Mouse (Mus musculus): ENCODE results near the gene Gm2a. TPM values are rescaled to one million over a fixed set of nuclear protein-coding genes. Genes with fewer than 3 reads are reported as not detected.

Gene Gm2a
- polyA plus RNA-seq, 2 experiments = 5.5 to 14.9 TPM

GRCm38 (mm10) chr11:55126663-55127062, 28.7 kb downstream of the Gm2a start:
- no peaks in the 10 kb centered on the region for H3K9me3 ChIP-seq (ENCODE audit: control insufficient read depth, low read length)
- no peak overlapping the region for H3K9ac ChIP-seq (replicated peaks)
- H3K27me3 ChIP-seq (ENCODE audit: control insufficient read depth, insufficient read depth, low read length) = no peaks in the 10 kb centered on the region
- no peaks in the 10 kb centered on the region for H3K36me3 ChIP-seq (replicated peaks; ENCODE audit: control insufficient read depth, insufficient read depth, low read depth)
- H3K4me3 ChIP-seq (ENCODE audit: insufficient read depth in 1 of 2, low read depth in 2 of 2, low read length in 2 of 2) = no peak overlapping the region
- peak in 1 of 3 experiments; percentile 9 for DNase-seq (ENCODE audit: low read depth in 3 of 3, low spot score in 3 of 3)
- H3K4me1 ChIP-seq (replicated peaks; ENCODE audit: control insufficient read depth in 2 of 2, insufficient read depth in 2 of 2, low read length in 1 of 2) = peaks cover 7 to 21% of the 10 kb centered on the region in 2 experiments; a peak in 3 of 4 replicates
- no peak overlapping the region for H3K4me2 ChIP-seq (ENCODE audit: low read depth)
- 24% methylated on average over 3 of the region's 3 CpGs for WGBS (ENCODE audit: insufficient replicate concordance)
- no peak overlapping the region for H3K27ac ChIP-seq
- no peak for TF ChIP-seq CTCF (IDR thresholded peaks at IDR 0.05; ENCODE audit: low read depth)
- peak; percentile 39; the same call in 1 of the 2 replicates for TF ChIP-seq EP300 (IDR thresholded peaks at IDR 0.05; ENCODE audit: low read depth)
- peak; percentile 73 for ATAC-seq (ENCODE audit: insufficient read depth)

GRCm38 (mm10) chr11:55127937-55128336, 30.0 kb downstream of the Gm2a start:
- no peak for ATAC-seq (ENCODE audit: insufficient read depth)
- no peak for TF ChIP-seq EP300 (IDR thresholded peaks at IDR 0.05; ENCODE audit: low read depth)
- TF ChIP-seq CTCF (IDR thresholded peaks at IDR 0.05; ENCODE audit: low read depth) = no peak
- Histone ChIP-seq H3K9me3 (ENCODE audit: control insufficient read depth, low read length) (no peaks in the 10 kb centered on the region), H3K4me2 (ENCODE audit: low read depth) (no peak overlapping the region), H3K9ac (replicated peaks) (no peak overlapping the region), H3K27me3 (ENCODE audit: control insufficient read depth, insufficient read depth, low read length) (no peaks in the 10 kb centered on the region), H3K4me1 (replicated peaks; ENCODE audit: control insufficient read depth in 2 of 2, insufficient read depth in 2 of 2, low read length in 1 of 2) (peaks cover 7 to 21% of the 10 kb centered on the region in 2 experiments; a peak in 3 of 4 replicates), H3K36me3 (replicated peaks; ENCODE audit: control insufficient read depth, insufficient read depth, low read depth) (no peaks in the 10 kb centered on the region), H3K4me3 (ENCODE audit: insufficient read depth in 1 of 2, low read depth in 2 of 2, low read length in 2 of 2) (no peak overlapping the region), H3K27ac (no peak overlapping the region)
- no peak for DNase-seq (ENCODE audit: low read depth in 3 of 3, low spot score in 3 of 3)
- 54% methylated on average over 6 of the region's 6 CpGs for WGBS (ENCODE audit: insufficient replicate concordance)

GRCm38 (mm10) chr11:55128411-55128810, 30.5 kb downstream of the Gm2a start:
- ATAC-seq (ENCODE audit: insufficient read depth) (no peak), DNase-seq (ENCODE audit: low read depth in 3 of 3, low spot score in 3 of 3) (no peak)
- no peak overlapping the region for H3K9ac ChIP-seq (replicated peaks)
- no peak overlapping the region for H3K4me3 ChIP-seq (ENCODE audit: insufficient read depth in 1 of 2, low read depth in 2 of 2, low read length in 2 of 2)
- no peaks in the 10 kb centered on the region for H3K27me3 ChIP-seq (ENCODE audit: control insufficient read depth, insufficient read depth, low read length)
- H3K4me2 ChIP-seq (ENCODE audit: low read depth) = no peak overlapping the region
- H3K27ac ChIP-seq = no peak overlapping the region
- no peaks in the 10 kb centered on the region for H3K36me3 ChIP-seq (replicated peaks; ENCODE audit: control insufficient read depth, insufficient read depth, low read depth)
- 42% methylated on average over 3 of the region's 3 CpGs for WGBS (ENCODE audit: insufficient replicate concordance)
- peaks cover 7 to 21% of the 10 kb centered on the region in 2 experiments; a peak in 3 of 4 replicates for H3K4me1 ChIP-seq (replicated peaks; ENCODE audit: control insufficient read depth in 2 of 2, insufficient read depth in 2 of 2, low read length in 1 of 2)
- no peak for TF ChIP-seq CTCF (IDR thresholded peaks at IDR 0.05; ENCODE audit: low read depth)
- no peak for TF ChIP-seq EP300 (IDR thresholded peaks at IDR 0.05; ENCODE audit: low read depth)
- H3K9me3 ChIP-seq (ENCODE audit: control insufficient read depth, low read length) = no peaks in the 10 kb centered on the region

- 37% methylated on average over 11 of the region's 11 CpGs for WGBS (ENCODE audit: insufficient replicate concordance)
- H3K27me3 ChIP-seq (ENCODE audit: control insufficient read depth, insufficient read depth, low read length) = no peaks in the 10 kb centered on the region
- ATAC-seq (ENCODE audit: insufficient read depth) (peak; percentile 84), DNase-seq (ENCODE audit: low read depth in 3 of 3, low spot score in 3 of 3) (peak in 2 of 3 experiments; percentile 22 to 51)
- H3K4me2 ChIP-seq (ENCODE audit: low read depth) = no peak overlapping the region
- H3K27ac ChIP-seq = no peak overlapping the region
- no peaks in the 10 kb centered on the region for H3K9me3 ChIP-seq (ENCODE audit: control insufficient read depth, low read length)
- H3K9ac ChIP-seq (replicated peaks) = no peak overlapping the region
- peaks cover 6 to 17% of the 10 kb centered on the region in 2 experiments; a peak in 3 of 4 replicates for H3K4me1 ChIP-seq (replicated peaks; ENCODE audit: control insufficient read depth in 2 of 2, insufficient read depth in 2 of 2, low read length in 1 of 2)
- H3K4me3 ChIP-seq (ENCODE audit: insufficient read depth in 1 of 2, low read depth in 2 of 2, low read length in 2 of 2) = no peak overlapping the region
- TF ChIP-seq EP300 (IDR thresholded peaks at IDR 0.05; ENCODE audit: low read depth) (no peak), CTCF (IDR thresholded peaks at IDR 0.05; ENCODE audit: low read depth) (no peak)
- H3K36me3 ChIP-seq (replicated peaks; ENCODE audit: control insufficient read depth, insufficient read depth, low read depth) = no peaks in the 10 kb centered on the region
Observed at GRCm38 (mm10) chr11:55131077-55131742, 33.3 kb downstream of the Gm2a start.

- ATAC-seq (ENCODE audit: insufficient read depth) (no peak), DNase-seq (ENCODE audit: low read depth in 3 of 3, low spot score in 3 of 3) (no peak)
- Histone ChIP-seq H3K36me3 (replicated peaks; ENCODE audit: control insufficient read depth, insufficient read depth, low read depth) (no peaks in the 10 kb centered on the region), H3K4me3 (ENCODE audit: insufficient read depth in 1 of 2, low read depth in 2 of 2, low read length in 2 of 2) (no peak overlapping the region), H3K4me1 (replicated peaks; ENCODE audit: control insufficient read depth in 2 of 2, insufficient read depth in 2 of 2, low read length in 1 of 2) (peaks cover 0 to 16% of the 10 kb centered on the region in 2 experiments; a peak in 2 of 4 replicates), H3K9me3 (ENCODE audit: control insufficient read depth, low read length) (no peaks in the 10 kb centered on the region), H3K27me3 (ENCODE audit: control insufficient read depth, insufficient read depth, low read length) (no peaks in the 10 kb centered on the region), H3K9ac (replicated peaks) (no peak overlapping the region), H3K27ac (no peak overlapping the region), H3K4me2 (ENCODE audit: low read depth) (no peak overlapping the region)
- WGBS (ENCODE audit: insufficient replicate concordance) = 53% methylated on average over 1 of the region's 1 CpGs
- TF ChIP-seq EP300 (IDR thresholded peaks at IDR 0.05; ENCODE audit: low read depth) (no peak), CTCF (IDR thresholded peaks at IDR 0.05; ENCODE audit: low read depth) (no peak)
Observed at GRCm38 (mm10) chr11:55131946-55132345, 34.0 kb downstream of the Gm2a start.
